Mouse (Mus musculus) testis, adult 2 months (tissue): ENCODE data around the gene Csrnp2.

ENCODE experiments used
- CTCF ChIP-seq: fragments of 200-500 bp; IDR thresholded peaks from 2 replicates; pipeline ENCODE4 v1.5.1; 2012; ENCODE audit warnings: low read depth, mild to moderate bottlenecking, inconsistent platforms, low read length, moderate library complexity; ENCODE audit not compliant: control insufficient read depth, insufficient read depth, insufficient replicate concordance
- POLR2A ChIP-seq: fragments of 200-500 bp; IDR thresholded peaks from 2 replicates; pipeline ENCODE4 v1.6.1; 2012; ENCODE audit warnings: low read depth, mild to moderate bottlenecking, inconsistent platforms, low read length, moderate library complexity; ENCODE audit not compliant: control insufficient read depth

DNA sequence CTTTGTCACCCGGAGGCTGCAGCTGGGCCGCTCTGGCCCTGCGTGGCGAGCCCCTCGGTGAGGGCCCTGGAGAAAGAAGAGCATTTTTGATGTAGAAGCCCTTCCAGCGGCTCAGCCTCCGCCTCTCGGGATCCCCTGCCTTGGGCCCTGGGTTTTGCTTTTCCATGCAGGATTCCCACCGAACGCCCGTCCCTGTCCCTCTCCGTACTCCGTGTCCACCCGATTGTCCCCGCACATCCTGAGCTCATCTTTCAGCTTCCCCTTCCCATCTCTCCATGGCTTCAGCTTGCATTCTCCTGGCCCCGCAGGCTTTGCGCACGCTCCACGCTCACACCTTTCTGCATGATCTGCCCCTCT is 26.1 kb downstream of the Csrnp2 start:
- TF ChIP-seq CTCF (no peak), POLR2A (no peak)
